Mouse (Mus musculus): ENCODE results near the gene Fgf4.

Fgf4 gene

GRCm38 (mm10) chr7:144847067-144847466, at the start of gene Fgf4:
Fgf4 (plus strand) TSS chr7:144847367.
- DNase-seq (ENCODE audit: low read depth) = no peak

- DNase-seq (ENCODE audit: low read depth) = no peak
Observed at GRCm38 (mm10) chr7:144798471-144798870, 48.7 kb upstream of the Fgf4 start.

GRCm38 (mm10) chr7:144807036-144807435, 40.1 kb upstream of the Fgf4 start:
- DNase-seq (ENCODE audit: low read depth) = no peak

- no peak for DNase-seq (ENCODE audit: low read depth)
Observed at GRCm38 (mm10) chr7:144807976-144808577, 39.1 kb upstream of the Fgf4 start.

GRCm38 (mm10) chr7:144811521-144811920, 35.6 kb upstream of the Fgf4 start:
- no peak for DNase-seq (ENCODE audit: low read depth)

- no peak for DNase-seq (ENCODE audit: low read depth)
Observed at GRCm38 (mm10) chr7:144821901-144822300, 25.3 kb upstream of the Fgf4 start.

GRCm38 (mm10) chr7:144823988-144824387, 23.2 kb upstream of the Fgf4 start:
- no peak for DNase-seq (ENCODE audit: low read depth)

GRCm38 (mm10) chr7:144828369-144828768, 18.8 kb upstream of the Fgf4 start:
- DNase-seq (ENCODE audit: low read depth) = no peak

- no peak for DNase-seq (ENCODE audit: low read depth)
Observed at GRCm38 (mm10) chr7:144837891-144838488, 9.2 kb upstream of the Fgf4 start, which contains the start of gene Fgf3. Fgf3 (plus strand) TSS chr7:144838083.

GRCm38 (mm10) chr7:144838522-144839503, 8.4 kb upstream of the Fgf4 start:
- no peak for DNase-seq (ENCODE audit: low read depth)

GRCm38 (mm10) chr7:144846158-144846557, 1.0 kb upstream of the Fgf4 start:
- peak; percentile 33 for DNase-seq (ENCODE audit: low read depth)

GRCm38 (mm10) chr7:144851321-144851720, 4.2 kb downstream of the Fgf4 start:
- DNase-seq (ENCODE audit: low read depth) = no peak

- no peak for DNase-seq (ENCODE audit: low read depth)
Observed at GRCm38 (mm10) chr7:144854966-144855365, 7.8 kb downstream of the Fgf4 start.

- DNase-seq (ENCODE audit: low read depth) = no peak
Observed at GRCm38 (mm10) chr7:144857158-144857557, 10.0 kb downstream of the Fgf4 start.

GRCm38 (mm10) chr7:144857826-144858342, 10.7 kb downstream of the Fgf4 start:
- no peak for DNase-seq (ENCODE audit: low read depth)

- DNase-seq (ENCODE audit: low read depth) = no peak
Observed at GRCm38 (mm10) chr7:144858702-144859101, 11.5 kb downstream of the Fgf4 start.

- DNase-seq (ENCODE audit: low read depth) = no peak
Observed at GRCm38 (mm10) chr7:144861056-144861768, 14.0 kb downstream of the Fgf4 start.

GRCm38 (mm10) chr7:144861769-144862070, 14.6 kb downstream of the Fgf4 start:
- DNase-seq (ENCODE audit: low read depth) = no peak

GRCm38 (mm10) chr7:144862126-144862525, 15.0 kb downstream of the Fgf4 start:
- DNase-seq (ENCODE audit: low read depth) = no peak

GRCm38 (mm10) chr7:144862712-144863111, 15.5 kb downstream of the Fgf4 start:
- DNase-seq (ENCODE audit: low read depth) = no peak

GRCm38 (mm10) chr7:144863196-144863595, 16.0 kb downstream of the Fgf4 start:
- DNase-seq (ENCODE audit: low read depth) = no peak

- no peak for DNase-seq (ENCODE audit: low read depth)
Observed at GRCm38 (mm10) chr7:144864160-144864670, 17.0 kb downstream of the Fgf4 start.
